Mouse (Mus musculus): ENCODE results near the gene Cyp3a25.
"Not testable (repeated sequence)": the region's sequence is repeated elsewhere in the genome, so short reads cannot be mapped to it uniquely, and the experiment has no call there.

Gene Cyp3a25

GRCm38 (mm10) chr5:146009509-146009908 lies at the start of gene Cyp3a25:
TSS of gene Cyp3a25 (minus strand) at chr5:146009618.
- not testable (repeated sequence) for DNase-seq (ENCODE audit: low spot score)

- no peak for DNase-seq (ENCODE audit: low spot score)
These were observed 11.7 kb upstream of the Cyp3a25 start for GRCm38 (mm10) chr5:146021136-146021535.

DNA sequence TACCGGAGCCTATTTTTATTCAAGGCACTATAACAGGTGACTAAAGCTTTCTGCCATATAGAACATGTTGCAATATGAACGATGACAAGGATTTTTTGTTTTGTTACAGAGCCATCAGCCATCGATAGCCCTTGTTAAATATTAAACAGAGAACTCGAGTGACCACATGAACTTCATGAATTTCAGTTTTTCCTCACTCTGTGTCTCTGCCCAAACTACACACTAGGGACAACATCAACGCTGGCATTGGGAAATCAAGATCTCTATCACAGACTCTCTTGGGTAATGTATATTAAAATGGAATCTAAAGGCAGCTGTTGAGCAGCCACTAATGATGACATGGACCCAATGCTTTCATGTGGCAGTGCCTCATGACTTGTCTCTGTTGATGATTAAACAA lies 8.9 kb upstream of the Cyp3a25 start:
- no peak for DNase-seq (ENCODE audit: low spot score)

GRCm38 (mm10) chr5:146011251-146011650 lies 1.8 kb upstream of the Cyp3a25 start:
- no peak for DNase-seq (ENCODE audit: low spot score)

GRCm38 (mm10) chr5:145967080-145967479 lies 42.3 kb downstream of the Cyp3a25 start:
- DNase-seq (ENCODE audit: low spot score) = no peak
